Comparison of ENCODE assay signal across 28 mouse cellular contexts in the genomic region with DNA sequence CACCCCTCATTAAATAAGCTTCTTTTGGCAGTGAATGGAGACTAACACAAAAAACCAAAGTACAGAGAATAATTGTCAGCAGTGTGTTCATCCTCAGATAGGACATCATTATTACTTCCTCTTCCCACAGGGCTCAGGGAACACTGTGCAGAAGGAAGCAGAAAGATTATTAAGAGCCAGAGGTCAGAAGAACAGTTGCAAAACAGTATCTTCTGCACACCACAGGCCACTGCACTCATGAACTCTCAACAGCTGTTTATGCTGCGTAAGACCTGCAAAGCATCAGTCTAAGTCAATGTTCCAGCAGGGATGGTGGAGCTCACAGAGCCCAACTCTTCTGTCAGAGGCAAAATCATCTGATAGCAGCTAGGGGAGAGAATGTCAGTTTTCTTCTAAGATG.
DNase-seq lines count a peak whose midpoint lies in the region; ATAC-seq and TF ChIP-seq lines count a peak whose summit lies in the region.
"Had no signal": no experiment of that assay in that cellular context is flagged by ENCODE, and none has a peak within 500 bp of the region (broad histone marks: within the 10 kb centered on the region; RNA-seq: fewer than 3 reads in every experiment).

No protein-coding gene starts in this region.

- H3K27me3 ChIP-seq in lung, postnatal 0 days (replicated peaks; ENCODE audit: insufficient read depth, low read length) = no peaks in the 10 kb centered on the region
- H3K27me3 ChIP-seq in midbrain, embryonic 10.5 days (ENCODE audit: low read depth, poor library complexity, severe bottlenecking) = no peaks in the 10 kb centered on the region
- H3K27me3 ChIP-seq: CH12.LX; embryonic facial prominence, embryonic 15.5 days; forebrain, embryonic 12.5 days; kidney, embryonic 15.5 days; limb, embryonic 12.5 days; midbrain, embryonic 15.5 days; neural tube, embryonic 15.5 days; stomach, embryonic 15.5 days had no signal

- no peak overlapping the region for H3K9ac ChIP-seq in lung, postnatal 0 days (replicated peaks; ENCODE audit: low read depth)
- H3K9ac ChIP-seq: embryonic facial prominence, embryonic 15.5 days; forebrain, embryonic 12.5 days; forebrain, postnatal 0 days; kidney, embryonic 15.5 days; limb, embryonic 12.5 days; liver, embryonic 14.5 days; midbrain, embryonic 15.5 days; neural tube, embryonic 15.5 days; stomach, embryonic 15.5 days had no signal

- no peak overlapping the region for H3K27ac ChIP-seq in lung, postnatal 0 days (ENCODE audit: low read length)
- no peak overlapping the region for H3K27ac ChIP-seq in midbrain, embryonic 10.5 days (replicated peaks)
- H3K27ac ChIP-seq: embryonic facial prominence, embryonic 10.5 days; embryonic facial prominence, embryonic 15.5 days; forebrain, embryonic 12.5 days; kidney, embryonic 15.5 days; limb, embryonic 12.5 days; liver, embryonic 14.5 days; macrophage; midbrain, embryonic 15.5 days; neural tube, embryonic 15.5 days; stomach, embryonic 15.5 days had no signal

- H3K36me3 ChIP-seq in lung, postnatal 0 days (ENCODE audit: insufficient read depth, low read length) = no peaks in the 10 kb centered on the region
- no peaks in the 10 kb centered on the region for H3K36me3 ChIP-seq in midbrain, embryonic 10.5 days
- H3K36me3 ChIP-seq: embryonic facial prominence, embryonic 10.5 days; embryonic facial prominence, embryonic 15.5 days; forebrain, embryonic 12.5 days; kidney, embryonic 15.5 days; limb, embryonic 12.5 days; midbrain, embryonic 15.5 days; neural tube, embryonic 15.5 days; stomach, embryonic 15.5 days had no signal

- DNase-seq in adrenal gland, adult 2 months = peak; percentile 10
- no peak for DNase-seq in adrenal gland, postnatal 4 days (ENCODE audit: low spot score in 2 of 2)
- peak; percentile 24 for DNase-seq in kidney, adult 9 months
- DNase-seq in kidney, postnatal 4 days = no peak
- DNase-seq in lung, postnatal 0 days (ENCODE audit: low spot score) = peak; percentile 7
- no peak for DNase-seq in lung, postnatal 14 days
- no peak for DNase-seq in midbrain, embryonic 10.5 days (ENCODE audit: low spot score)
- DNase-seq: adrenal gland, adult 8-10 months; cerebellum, adult 8-10 months; cerebellum, postnatal 25 days; forebrain, postnatal 0 days; gastrocnemius, postnatal 10 days; heart, postnatal 14 days; retina, postnatal 1 day; right cerebral cortex, postnatal 14 days had no signal

- TF ChIP-seq CTCF in lung, postnatal 0 days (IDR thresholded peaks at IDR 0.05) = no peak

- no peak overlapping the region for H3K4me2 ChIP-seq in lung, postnatal 0 days (replicated peaks; ENCODE audit: low read depth, low read length)
- H3K4me2 ChIP-seq: embryonic facial prominence, embryonic 15.5 days; forebrain, embryonic 12.5 days; kidney, embryonic 15.5 days; limb, embryonic 12.5 days; midbrain, embryonic 15.5 days; neural tube, embryonic 15.5 days; stomach, embryonic 15.5 days had no signal

- no peak overlapping the region for H3K4me3 ChIP-seq in lung, postnatal 0 days (ENCODE audit: low read depth, low read length)
- H3K4me3 ChIP-seq in midbrain, embryonic 10.5 days = no peak overlapping the region
- H3K4me3 ChIP-seq: embryonic facial prominence, embryonic 10.5 days; embryonic facial prominence, embryonic 15.5 days; forebrain, embryonic 12.5 days; kidney, embryonic 15.5 days; limb, embryonic 12.5 days; midbrain, embryonic 15.5 days; neural tube, embryonic 15.5 days; stomach, embryonic 15.5 days had no signal

- ATAC-seq in lung, postnatal 0 days = peak; percentile 28; the same call in 1 of the 2 replicates
- ATAC-seq: activated CD4-positive, CD25-positive, alpha-beta regulatory T cell, adult 4 months; forebrain, postnatal 0 days; hindbrain, embryonic 16.5 days; midbrain, embryonic 15.5 days had no signal

- H3K4me1 ChIP-seq in lung, postnatal 0 days (ENCODE audit: insufficient read depth, low read depth, low read length) = no peaks in the 10 kb centered on the region
- no peaks in the 10 kb centered on the region for H3K4me1 ChIP-seq in midbrain, embryonic 10.5 days
- H3K4me1 ChIP-seq: embryonic facial prominence, embryonic 10.5 days; embryonic facial prominence, embryonic 15.5 days; forebrain, embryonic 12.5 days; kidney, embryonic 15.5 days; limb, embryonic 12.5 days; midbrain, embryonic 15.5 days; neural tube, embryonic 15.5 days; stomach, embryonic 15.5 days had no signal

- 61% methylated on average over 1 of the region's 1 CpGs for WGBS in lung, postnatal 0 days
- WGBS in midbrain, embryonic 10.5 days = 94% methylated on average over 1 of the region's 1 CpGs

- H3K9me3 ChIP-seq in lung, postnatal 0 days (ENCODE audit: low read length) = no peaks in the 10 kb centered on the region
- H3K9me3 ChIP-seq in midbrain, embryonic 10.5 days (replicated peaks) = no peaks in the 10 kb centered on the region
- H3K9me3 ChIP-seq: embryonic facial prominence, embryonic 10.5 days; embryonic facial prominence, embryonic 15.5 days; forebrain, embryonic 12.5 days; kidney, embryonic 15.5 days; limb, embryonic 12.5 days; midbrain, embryonic 15.5 days; neural tube, embryonic 15.5 days; stomach, embryonic 15.5 days had no signal

- no peak for TF ChIP-seq EP300 in lung, postnatal 0 days (IDR thresholded peaks at IDR 0.05)

Comparison
In these comparisons a context has a peak if more than half of its experiments do, and no peak if none do; other contexts are left out.
1. DNase-seq: peak in adrenal gland, adult 2 months (single experiment), kidney, adult 9 months (single experiment) and lung, postnatal 0 days (single experiment); none in adrenal gland, postnatal 4 days (0 of 2), kidney, postnatal 4 days (0 of 2), lung, postnatal 14 days (single experiment) and midbrain, embryonic 10.5 days (single experiment).